In genomic region chr7:30728739-30729395, GRCm38 (mm10) we compare ENCODE assay signal across 8 mouse cellular contexts. TPM values are rescaled to one million over a fixed set of nuclear protein-coding genes. Genes with fewer than 3 reads are reported as not detected.
DNase-seq lines count a peak whose midpoint lies in the region; ATAC-seq lines count a peak whose summit lies in the region.

No protein-coding gene starts in this region.

- ATAC-seq in heart, embryonic 11.5 days (replicated peaks; ENCODE audit: insufficient number of reproducible peaks, low FRiP score, low TSS enrichment), result peak; percentile 15; the same call in 1 of the 2 replicates
- peak; percentile 4 for ATAC-seq in CD4-positive, CD25-positive, alpha-beta regulatory T cell, adult 4 months
- ATAC-seq in liver, embryonic 11.5 days (replicated peaks; ENCODE audit: low FRiP score), result peak; percentile 46

- no peak for DNase-seq in heart, adult 11 months
- no peak for DNase-seq in forebrain, embryonic 10.5 days (ENCODE audit: extremely low spot score, low spot score)
- DNase-seq in liver, embryonic 11.5 days (ENCODE audit: low spot score), result no peak
- peak; percentile 20 for DNase-seq in yolk sac, embryonic 10.5 days (ENCODE audit: low spot score)
- DNase-seq in adrenal gland, adult (ENCODE audit: inconsistent age in 2 of 2, low spot score in 1 of 2), result no peak
- DNase-seq in ovary, postnatal 36 days (ENCODE audit: low spot score), result no peak

- H3K9me3 ChIP-seq in heart, embryonic 11.5 days (replicated peaks; ENCODE audit: control insufficient read depth, low read length), result no peaks in the 10 kb centered on the region
- H3K9me3 ChIP-seq in forebrain, embryonic 10.5 days, result no peaks in the 10 kb centered on the region
- no peaks in the 10 kb centered on the region for H3K9me3 ChIP-seq in liver, embryonic 11.5 days (ENCODE audit: control insufficient read depth, low read length)

- peak overlapping the region; percentile 89 for H3K4me2 ChIP-seq in heart, embryonic 11.5 days
- H3K4me2 ChIP-seq in liver, embryonic 11.5 days, result peak overlapping the region; percentile 93

- H3K27me3 ChIP-seq in heart, embryonic 11.5 days (ENCODE audit: control insufficient read depth, insufficient read depth, low read length), result no peaks in the 10 kb centered on the region
- H3K27me3 ChIP-seq in forebrain, embryonic 10.5 days (ENCODE audit: poor library complexity, severe bottlenecking), result no peaks in the 10 kb centered on the region
- H3K27me3 ChIP-seq in liver, embryonic 11.5 days (replicated peaks; ENCODE audit: control insufficient read depth, insufficient read depth, low read length), result no peaks in the 10 kb centered on the region

- H3K27ac ChIP-seq in heart, embryonic 11.5 days (ENCODE audit: low read depth, low read length), result no peak overlapping the region
- H3K27ac ChIP-seq in forebrain, embryonic 10.5 days, result peak overlapping the region; percentile 91
- H3K27ac ChIP-seq in liver, embryonic 11.5 days (ENCODE audit: low read depth, low read length), result peak overlapping the region; percentile 88

- WGBS in heart, embryonic 11.5 days (ENCODE audit: insufficient replicate concordance), result 7% methylated on average over 26 of the region's 26 CpGs
- WGBS in forebrain, embryonic 10.5 days, result 9% methylated on average over 26 of the region's 26 CpGs
- WGBS in liver, embryonic 11.5 days, result 7% methylated on average over 26 of the region's 26 CpGs

- peak overlapping the region; percentile 81 for H3K4me3 ChIP-seq in heart, embryonic 11.5 days (ENCODE audit: low read depth, low read length)
- H3K4me3 ChIP-seq in forebrain, embryonic 10.5 days, result peak overlapping the region; percentile 88
- H3K4me3 ChIP-seq in liver, embryonic 11.5 days (ENCODE audit: low read depth, low read length), result peak overlapping the region; percentile 89

- peak overlapping the region; percentile 92 for H3K9ac ChIP-seq in heart, embryonic 11.5 days (ENCODE audit: low read depth, low read length)
- H3K9ac ChIP-seq in liver, embryonic 11.5 days (ENCODE audit: low read depth, low read length), result peak overlapping the region; percentile 92

- peaks cover 13% of the 10 kb centered on the region for H3K4me1 ChIP-seq in heart, embryonic 11.5 days (ENCODE audit: control insufficient read depth, insufficient read depth, low read length)
- peaks cover 29% of the 10 kb centered on the region for H3K4me1 ChIP-seq in forebrain, embryonic 10.5 days
- H3K4me1 ChIP-seq in liver, embryonic 11.5 days (replicated peaks; ENCODE audit: control insufficient read depth, insufficient read depth, low read length), result peaks cover 15% of the 10 kb centered on the region

- peaks cover 14% of the 10 kb centered on the region; the same call in 1 of the 2 replicates for H3K36me3 ChIP-seq in heart, embryonic 11.5 days (ENCODE audit: control insufficient read depth, insufficient read depth, low read length)
- H3K36me3 ChIP-seq in forebrain, embryonic 10.5 days (replicated peaks), result peaks cover 54% of the 10 kb centered on the region
- H3K36me3 ChIP-seq in liver, embryonic 11.5 days (ENCODE audit: control insufficient read depth, insufficient read depth, low read length), result peaks cover 11% of the 10 kb centered on the region; the same call in 1 of the 2 replicates

RNA-seq across cellular contexts. Expression of gene Tmem147, which starts 0.5 kb away (rescaled TPM):
- polyA plus RNA-seq in heart, embryonic 11.5 days (2014; fragmentation: Nextera tagmentation; extraction: Ambion mirVana), result 172 and 173 TPM in 2 replicates
- polyA plus RNA-seq in CD4-positive, CD25-positive, alpha-beta regulatory T cell, adult 4 months (2017; shearing (Covaris generic)), result 10 to 100 TPM; 60.5 to 65.0 TPM
- 154 and 158 TPM in 2 replicates for polyA plus RNA-seq in forebrain, embryonic 10.5 days (2016; fragmentation: Nextera tagmentation; extraction: Ambion mirVana)
- polyA plus RNA-seq in liver, embryonic 11.5 days (2014; fragmentation: Nextera tagmentation; extraction: Ambion mirVana), result 168 and 181 TPM in 2 replicates

RNA-seq across cellular contexts. Expression of gene Gapdhs, which starts 14.6 kb away (rescaled TPM):
- 0.25 and 0.36 TPM in 2 replicates for polyA plus RNA-seq in heart, embryonic 11.5 days (2014; fragmentation: Nextera tagmentation; extraction: Ambion mirVana)
- not detected for polyA plus RNA-seq in CD4-positive, CD25-positive, alpha-beta regulatory T cell, adult 4 months (2017; shearing (Covaris generic))
- polyA plus RNA-seq in forebrain, embryonic 10.5 days (2016; fragmentation: Nextera tagmentation; extraction: Ambion mirVana), result 0.16 and 0.48 TPM in 2 replicates
- 0.31 and 0.44 TPM in 2 replicates for polyA plus RNA-seq in liver, embryonic 11.5 days (2014; fragmentation: Nextera tagmentation; extraction: Ambion mirVana)

RNA-seq across cellular contexts. Expression of gene Atp4a, which starts 16.9 kb away (rescaled TPM):
- polyA plus RNA-seq in heart, embryonic 11.5 days (2014; fragmentation: Nextera tagmentation; extraction: Ambion mirVana), result 0.17 and 1.4 TPM in 2 replicates
- not detected for polyA plus RNA-seq in CD4-positive, CD25-positive, alpha-beta regulatory T cell, adult 4 months (2017; shearing (Covaris generic))
- polyA plus RNA-seq in forebrain, embryonic 10.5 days (2016; fragmentation: Nextera tagmentation; extraction: Ambion mirVana), result 1.1 and 1.4 TPM in 2 replicates
- polyA plus RNA-seq in liver, embryonic 11.5 days (2014; fragmentation: Nextera tagmentation; extraction: Ambion mirVana), result 1.5 and 1.9 TPM in 2 replicates

RNA-seq across cellular contexts. Expression of gene Sbsn, which starts 22.4 kb away (rescaled TPM):
- 0.49 and 0.56 TPM in 2 replicates for polyA plus RNA-seq in heart, embryonic 11.5 days (2014; fragmentation: Nextera tagmentation; extraction: Ambion mirVana)
- polyA plus RNA-seq in CD4-positive, CD25-positive, alpha-beta regulatory T cell, adult 4 months (2017; shearing (Covaris generic)), result 1 to 10 TPM; 2.4 to 3.6 TPM
- polyA plus RNA-seq in forebrain, embryonic 10.5 days (2016; fragmentation: Nextera tagmentation; extraction: Ambion mirVana), result 0.73 and 1.0 TPM in 2 replicates
- polyA plus RNA-seq in liver, embryonic 11.5 days (2014; fragmentation: Nextera tagmentation; extraction: Ambion mirVana), result 0.07 and 0.21 TPM in 2 replicates

RNA-seq across cellular contexts. Expression of gene 2200002J24Rik, which starts 30.1 kb away (rescaled TPM):
- 0.70 and 1.6 TPM in 2 replicates for polyA plus RNA-seq in heart, embryonic 11.5 days (2014; fragmentation: Nextera tagmentation; extraction: Ambion mirVana)
- not detected for polyA plus RNA-seq in CD4-positive, CD25-positive, alpha-beta regulatory T cell, adult 4 months (2017; shearing (Covaris generic))
- not detected in 2 replicates for polyA plus RNA-seq in forebrain, embryonic 10.5 days (2016; fragmentation: Nextera tagmentation; extraction: Ambion mirVana)
- polyA plus RNA-seq in liver, embryonic 11.5 days (2014; fragmentation: Nextera tagmentation; extraction: Ambion mirVana), result 0.53 TPM in 1 of 2 replicates, not detected in the other
